Mouse (Mus musculus): ENCODE measurements around the gene Ano1. TPM values are rescaled to one million over a fixed set of nuclear protein-coding genes. Genes with fewer than 3 reads are reported as not detected.

Ano1 gene
- total RNA-seq (2021) = 1 to 10 TPM; 2.3 to 3.4 TPM
- long read RNA-seq, experiment 1, partial matches to known transcripts = 0 of 1 reads
- long read RNA-seq, experiment 1, other reads (novel, unspliced or antisense) = 1 of 1 reads
- long read RNA-seq, experiment 2, partial matches to known transcripts = 1 of 1 reads
- long read RNA-seq, experiment 2, other reads (novel, unspliced or antisense) = 0 of 1 reads

- DNase-seq (ENCODE audit: low spot score) = no peak
Measured at GRCm38 (mm10) chr7:144751833-144752232, at the start of gene Ano1. Gene Ano1 (minus strand): TSS chr7:144751974.

DNA sequence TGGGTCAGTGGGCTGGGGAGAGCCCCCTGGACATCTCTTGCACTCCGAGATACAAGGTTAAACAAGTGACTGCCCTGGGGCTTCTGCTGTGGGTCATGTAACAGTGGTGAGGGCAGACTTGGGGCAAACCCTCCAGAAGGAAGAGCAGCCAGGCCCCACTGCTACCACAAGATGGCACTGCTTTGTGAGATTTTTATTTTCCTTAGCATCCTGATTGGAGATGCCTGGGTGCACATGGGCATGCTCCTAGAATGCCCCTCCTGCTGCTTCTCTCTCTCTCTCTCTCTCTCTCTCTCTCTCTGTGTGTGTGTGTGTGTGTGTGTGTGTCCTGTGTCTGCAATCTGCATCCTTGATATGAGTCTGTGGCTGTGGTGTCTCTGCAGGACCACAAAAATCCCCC, 46.7 kb upstream of the Ano1 start:
- DNase-seq (ENCODE audit: low spot score) = no peak

GRCm38 (mm10) chr7:144796986-144797735, 45.4 kb upstream of the Ano1 start:
- DNase-seq (ENCODE audit: low spot score) = no peak

GRCm38 (mm10) chr7:144795976-144796474, 44.3 kb upstream of the Ano1 start:
- no peak for DNase-seq (ENCODE audit: low spot score)

GRCm38 (mm10) chr7:144793296-144793695, 41.5 kb upstream of the Ano1 start:
- no peak for DNase-seq (ENCODE audit: low spot score)

- DNase-seq (ENCODE audit: low spot score) = no peak
Measured at GRCm38 (mm10) chr7:144791426-144791825, 39.7 kb upstream of the Ano1 start.

- DNase-seq (ENCODE audit: low spot score) = no peak
Measured at GRCm38 (mm10) chr7:144789601-144790556, 38.1 kb upstream of the Ano1 start.

- DNase-seq (ENCODE audit: low spot score) = no peak
Measured at GRCm38 (mm10) chr7:144788631-144789030, 36.9 kb upstream of the Ano1 start.

GRCm38 (mm10) chr7:144787501-144787900, 35.7 kb upstream of the Ano1 start:
- DNase-seq (ENCODE audit: low spot score) = no peak

GRCm38 (mm10) chr7:144786571-144786970, 34.8 kb upstream of the Ano1 start:
- no peak for DNase-seq (ENCODE audit: low spot score)

- no peak for DNase-seq (ENCODE audit: low spot score)
Measured at GRCm38 (mm10) chr7:144784176-144784575, 32.4 kb upstream of the Ano1 start.

- DNase-seq (ENCODE audit: low spot score) = no peak
Measured at GRCm38 (mm10) chr7:144782402-144782801, 30.6 kb upstream of the Ano1 start.

- no peak for DNase-seq (ENCODE audit: low spot score)
Measured at GRCm38 (mm10) chr7:144781337-144781736, 29.6 kb upstream of the Ano1 start.

DNA sequence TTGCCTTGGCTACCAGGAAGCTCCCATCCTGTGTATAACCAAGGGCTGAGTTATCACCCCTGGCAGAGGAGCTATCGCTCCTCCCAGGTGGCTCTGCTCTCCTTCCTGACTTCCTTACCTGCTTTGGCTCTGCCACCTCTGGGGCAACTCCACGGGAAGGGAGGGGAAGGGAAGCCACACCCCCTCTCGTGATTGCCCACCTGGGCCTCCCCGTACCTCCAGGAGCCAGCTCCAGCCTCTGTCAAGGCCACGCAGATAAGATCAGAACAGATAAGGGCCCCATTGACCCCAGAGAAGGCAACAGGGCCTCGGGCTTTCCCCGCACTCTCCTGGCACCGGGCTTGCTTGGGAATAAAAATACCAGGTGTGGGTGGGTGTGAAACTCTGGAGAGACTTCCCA, 28.4 kb upstream of the Ano1 start:
- DNase-seq (ENCODE audit: low spot score) = no peak

DNA sequence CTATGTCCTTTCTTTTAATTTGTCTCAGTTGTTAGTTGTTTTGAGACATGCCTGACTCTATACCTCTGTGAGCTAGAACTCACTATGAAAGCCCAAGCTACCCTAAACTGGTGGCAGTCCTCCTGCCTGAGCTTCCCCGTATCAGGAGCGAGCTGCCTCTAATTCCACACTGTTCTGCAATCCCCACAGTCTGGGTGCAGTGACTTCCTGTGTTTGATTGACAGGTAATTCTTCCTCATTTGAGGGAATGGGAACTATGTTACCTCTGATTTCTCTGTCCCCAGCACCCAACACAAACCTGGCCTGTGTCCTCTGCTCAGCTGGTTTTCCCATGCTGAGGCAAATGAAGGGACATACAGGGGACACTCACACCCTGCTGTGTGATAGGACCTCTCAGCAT, 27.9 kb upstream of the Ano1 start:
- DNase-seq (ENCODE audit: low spot score) = no peak

GRCm38 (mm10) chr7:144777805-144778204, 26.0 kb upstream of the Ano1 start:
- no peak for DNase-seq (ENCODE audit: low spot score)

DNA sequence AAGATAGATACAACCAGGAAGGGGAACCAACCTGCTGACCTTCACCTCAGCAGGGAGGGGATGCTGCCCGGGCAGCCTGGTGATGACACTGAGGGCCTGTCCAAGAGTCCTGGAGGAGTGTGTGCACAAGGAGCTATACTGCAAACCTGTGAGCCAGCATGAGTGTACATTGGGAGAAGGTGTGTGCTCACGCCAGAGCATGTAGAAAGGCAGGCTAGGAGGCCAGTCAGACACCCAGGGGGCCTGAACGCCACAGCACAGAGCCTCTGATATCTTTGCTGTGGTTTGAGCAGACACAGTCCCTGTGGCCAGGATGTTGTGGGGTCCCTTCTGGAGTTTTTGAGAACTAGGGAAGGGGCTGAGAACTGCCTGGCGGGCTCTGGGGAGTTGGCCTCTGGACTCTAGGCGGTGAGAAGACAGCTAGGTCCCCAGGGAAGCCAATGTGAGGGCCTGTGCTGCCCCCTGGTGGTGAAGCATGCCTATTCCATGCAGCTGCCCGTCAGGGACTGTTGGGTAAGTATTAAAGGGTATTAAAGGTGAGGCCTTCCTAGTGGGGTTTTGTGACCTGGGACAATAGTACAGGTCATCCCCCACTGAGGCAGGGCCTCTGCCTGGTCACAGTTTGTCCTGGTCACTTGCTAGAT, 24.2 kb upstream of the Ano1 start:
- DNase-seq (ENCODE audit: low spot score) = peak; percentile 74

DNA sequence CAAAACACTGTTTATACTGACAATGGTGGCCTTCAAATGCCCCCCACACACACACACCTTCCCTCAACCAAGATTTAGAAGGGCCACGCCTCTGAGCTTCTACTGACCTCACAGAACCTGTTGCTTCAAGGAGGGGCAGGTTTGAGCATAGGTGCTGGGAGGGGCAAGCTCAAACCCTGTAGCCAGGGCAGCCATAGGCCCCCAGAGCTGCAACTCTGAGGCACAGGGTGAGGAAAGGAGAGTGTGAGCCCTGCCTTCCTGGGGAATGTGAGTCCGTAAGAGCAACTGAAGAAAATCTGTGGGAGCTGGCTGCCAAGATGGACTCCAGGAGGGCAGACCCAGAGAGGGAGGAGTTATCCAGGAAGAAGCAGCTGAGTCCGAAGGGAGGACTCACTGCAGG, 23.4 kb upstream of the Ano1 start:
- DNase-seq (ENCODE audit: low spot score) = no peak

GRCm38 (mm10) chr7:144774283-144774682, 22.5 kb upstream of the Ano1 start:
- no peak for DNase-seq (ENCODE audit: low spot score)

- DNase-seq (ENCODE audit: low spot score) = no peak
Measured at GRCm38 (mm10) chr7:144770116-144770515, 18.3 kb upstream of the Ano1 start.

GRCm38 (mm10) chr7:144769434-144770080, 17.8 kb upstream of the Ano1 start:
- no peak for DNase-seq (ENCODE audit: low spot score)
